Mouse (Mus musculus): ENCODE results near the gene Slc12a4. TPM values are rescaled to one million over a fixed set of nuclear protein-coding genes. Genes with fewer than 3 reads are reported as not detected.

Slc12a4 gene
- total RNA-seq, 2 experiments from 2014 or later = 20.4 to 20.9 TPM

DNA sequence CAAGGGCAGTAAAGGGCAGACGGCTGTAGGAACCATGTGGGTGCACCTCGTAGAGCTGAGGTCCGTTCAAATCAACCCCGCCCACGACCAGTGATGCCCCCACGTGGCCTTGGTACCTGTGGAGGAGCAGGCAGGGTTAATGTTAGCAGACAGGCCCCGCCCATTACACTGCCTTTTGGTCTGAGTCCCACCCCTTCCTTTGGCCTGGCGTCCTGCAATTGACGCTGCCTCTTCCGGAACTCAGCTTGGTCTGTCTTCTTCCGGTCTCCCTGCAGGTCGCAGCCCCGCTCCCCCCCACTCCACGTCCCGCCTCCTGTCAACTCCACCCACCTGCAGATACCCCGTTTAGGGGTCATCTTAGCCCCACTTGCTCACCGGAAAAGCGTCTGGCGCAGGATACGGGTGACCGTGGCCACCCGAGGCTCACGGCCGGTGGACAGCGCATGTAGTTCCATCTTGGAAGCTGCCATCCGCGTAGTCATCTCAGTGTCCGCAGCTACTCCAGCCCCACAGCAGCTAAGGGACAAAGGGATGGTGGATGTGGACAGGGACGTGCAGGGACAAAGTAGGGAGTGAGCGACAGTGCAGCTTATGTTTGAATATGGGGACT lies 28.9 kb downstream of the Slc12a4 start:
- intact Hi-C loops (cut with DNase I) = loop anchor here (5.0 to 10.0 kb wide), 2 partner anchors 35 to 82 kb away; partner anchors contain the start of genes Cenpt, Pskh1 and Thap11
- DNase-seq (ENCODE audit: extremely low spot score in 1 of 2, low spot score in 2 of 2) = peak; percentile 84 to 94

DNA sequence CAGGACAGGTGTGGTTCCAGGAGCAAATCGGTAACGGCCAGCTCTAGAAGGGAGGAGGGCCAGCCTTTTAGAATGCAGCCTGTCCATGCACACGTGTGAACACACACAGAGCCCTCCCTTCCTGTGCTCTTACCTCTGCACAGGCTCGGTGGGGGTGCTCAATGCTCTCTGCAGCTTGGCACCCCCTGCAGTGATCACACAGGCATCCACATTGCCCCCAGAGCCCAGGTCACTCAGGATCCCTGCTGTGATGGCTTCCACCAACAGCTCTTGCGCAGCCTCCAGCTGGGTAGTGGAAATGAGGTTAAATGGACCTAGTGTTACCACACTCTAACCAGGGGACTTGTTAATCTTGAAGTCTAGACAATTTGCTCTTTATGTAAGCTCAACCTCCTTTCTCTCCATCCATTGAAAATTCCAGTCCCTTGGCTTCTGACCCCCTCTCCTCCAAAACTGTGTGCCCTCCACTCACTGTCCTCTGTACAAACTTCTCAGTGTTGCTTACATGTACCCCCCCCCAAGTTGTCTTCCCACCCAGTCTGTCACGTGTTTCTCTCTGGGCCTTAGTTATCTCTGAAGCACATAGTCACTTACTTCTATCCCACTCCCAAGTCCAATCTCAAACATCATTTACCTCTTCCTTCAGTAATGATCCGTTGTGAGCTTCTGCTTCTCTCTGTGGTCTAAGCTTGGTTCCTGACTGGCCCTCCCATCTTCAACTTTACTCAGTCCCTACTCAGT lies 29.9 kb downstream of the Slc12a4 start:
- DNase-seq (ENCODE audit: extremely low spot score in 1 of 2, low spot score in 2 of 2) = no peak
- intact Hi-C loops (cut with DNase I) = loop anchor here (5.0 to 10.0 kb wide), 2 partner anchors 34 to 81 kb away; partner anchors contain the start of genes Cenpt, Pskh1 and Thap11

DNA sequence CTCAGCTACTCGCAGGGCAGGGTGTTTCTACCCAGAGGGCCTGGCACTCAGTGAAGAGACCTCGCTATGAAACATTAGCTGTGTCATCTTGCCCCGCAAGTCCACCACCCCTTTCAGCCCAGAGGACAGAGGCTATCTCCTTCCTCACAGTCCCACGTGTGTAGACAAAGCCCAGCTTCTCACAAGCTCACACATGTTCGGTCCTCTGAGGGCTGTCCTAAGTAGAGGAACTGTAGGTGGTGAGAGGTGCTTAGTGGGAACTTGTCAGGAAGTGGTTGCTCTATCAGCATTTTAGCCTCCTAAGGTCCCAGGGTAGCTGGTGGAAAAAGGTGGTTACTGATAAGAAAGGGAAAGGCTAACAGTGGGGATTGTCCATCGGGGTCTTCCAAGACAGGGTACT lies 30.8 kb downstream of the Slc12a4 start:
- intact Hi-C loops (cut with DNase I) = loop anchor here (5.0 to 10.0 kb wide), 2 partner anchors 33 to 80 kb away; partner anchors contain the start of genes Cenpt, Pskh1 and Thap11
- DNase-seq (ENCODE audit: extremely low spot score in 1 of 2, low spot score in 2 of 2) = no peak

DNA sequence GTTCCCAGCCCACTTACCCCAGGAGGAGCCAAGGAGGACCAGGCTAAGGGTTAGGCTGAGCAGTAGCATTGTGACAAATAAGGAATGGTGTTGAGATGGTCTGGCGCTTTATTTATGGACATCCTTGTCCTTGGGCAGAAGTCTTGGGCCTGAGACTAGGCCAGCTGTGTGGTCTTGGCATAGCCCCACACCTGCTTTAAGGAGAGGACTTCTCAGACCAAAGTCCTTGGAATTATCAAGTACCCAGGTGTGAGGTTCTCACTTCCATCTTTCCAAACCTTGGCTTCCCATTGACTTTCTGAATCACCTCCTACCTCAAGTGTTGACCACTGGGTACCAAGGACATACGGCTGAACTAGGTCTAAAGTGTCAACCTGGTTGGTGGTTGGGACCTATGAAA lies 32.1 kb downstream of the Slc12a4 start, which contains the start of gene Ctrl:
Gene Ctrl (minus strand): TSS at position 101 of the 400 bp plus-strand sequence.
- DNase-seq (ENCODE audit: extremely low spot score in 1 of 2, low spot score in 2 of 2) = no peak
- intact Hi-C loops (cut with DNase I) = loop anchor here (5.0 to 10.0 kb wide), 3 partner anchors 41 to 221 kb away; partner anchors contain the start of genes Cenpt, Nrn1l and Thap11

DNA sequence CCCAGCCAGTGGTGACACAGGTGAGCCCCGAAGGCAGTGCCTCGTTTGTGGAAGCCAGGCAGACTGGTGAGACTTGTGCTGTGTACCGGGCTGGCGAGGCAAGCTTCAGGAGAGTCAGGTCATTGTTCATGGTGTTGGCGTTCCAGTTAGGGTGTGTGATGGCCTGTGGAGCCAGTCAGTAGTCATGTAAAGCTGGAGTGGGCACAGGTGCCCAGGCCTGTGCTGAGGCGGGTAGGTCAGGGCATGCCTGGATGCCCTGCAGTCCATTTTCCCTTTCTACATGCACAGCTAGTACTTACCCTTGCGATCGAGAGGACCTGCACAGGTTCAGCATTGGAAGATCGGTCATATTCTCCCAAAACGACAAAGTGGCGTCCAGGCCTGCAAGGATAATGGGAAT lies 33.4 kb downstream of the Slc12a4 start:
- no peak for DNase-seq (ENCODE audit: extremely low spot score in 1 of 2, low spot score in 2 of 2)
- intact Hi-C loops (cut with DNase I) = loop anchor here (5.0 to 10.0 kb wide), 3 partner anchors 40 to 220 kb away; partner anchors contain the start of genes Cenpt, Nrn1l and Thap11

DNA sequence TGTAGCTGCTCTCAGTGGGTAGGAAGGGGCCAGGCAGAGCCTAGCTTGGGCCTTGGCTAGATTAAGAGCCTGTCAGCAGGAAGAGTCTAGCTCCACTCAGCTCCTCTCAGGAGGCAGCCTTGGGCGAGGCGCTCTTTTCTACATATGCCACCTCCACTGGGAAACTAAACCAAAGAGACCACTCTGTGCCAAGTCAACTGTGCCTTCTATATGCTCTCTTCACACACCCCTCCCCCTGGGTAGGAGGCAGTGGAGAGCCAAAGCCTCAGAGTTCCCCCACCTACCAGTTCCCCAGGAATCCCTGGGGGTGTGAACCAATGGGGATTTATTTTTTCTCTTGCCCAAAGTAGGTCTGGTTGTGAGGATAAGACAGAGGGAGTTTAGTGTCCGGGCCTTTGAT lies 34.6 kb downstream of the Slc12a4 start:
- no peak for DNase-seq (ENCODE audit: extremely low spot score in 1 of 2, low spot score in 2 of 2)
- intact Hi-C loops (cut with DNase I) = loop anchor here (5.0 to 10.0 kb wide), 3 partner anchors 39 to 219 kb away; partner anchors contain the start of genes Cenpt, Nrn1l and Thap11

DNA sequence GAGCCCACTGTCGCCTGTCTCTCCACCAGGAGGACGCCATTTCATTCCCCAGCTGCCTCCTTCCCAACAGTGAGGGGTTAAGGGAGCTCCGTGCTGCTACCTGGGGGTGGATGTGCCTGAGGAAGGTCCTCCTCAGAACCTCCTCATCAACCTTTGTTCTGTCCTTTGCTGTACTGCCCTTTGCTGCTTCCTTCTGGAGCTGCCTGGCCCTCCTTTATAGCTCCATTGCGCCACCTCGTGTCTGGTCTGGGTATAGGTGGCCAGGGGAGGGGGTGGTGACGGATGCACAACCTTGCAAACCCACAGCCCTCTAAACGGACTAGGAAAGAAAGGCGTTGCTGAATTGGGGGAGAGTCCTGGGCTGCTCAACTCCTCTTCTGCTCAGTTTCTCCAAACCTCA lies 35.3 kb downstream of the Slc12a4 start:
- peak; percentile 53 to 86 for DNase-seq (ENCODE audit: extremely low spot score in 1 of 2, low spot score in 2 of 2)
- intact Hi-C loops (cut with DNase I) = loop anchor here (5.0 to 10.0 kb wide), 3 partner anchors 38 to 218 kb away; partner anchors contain the start of genes Cenpt, Nrn1l and Thap11

DNA sequence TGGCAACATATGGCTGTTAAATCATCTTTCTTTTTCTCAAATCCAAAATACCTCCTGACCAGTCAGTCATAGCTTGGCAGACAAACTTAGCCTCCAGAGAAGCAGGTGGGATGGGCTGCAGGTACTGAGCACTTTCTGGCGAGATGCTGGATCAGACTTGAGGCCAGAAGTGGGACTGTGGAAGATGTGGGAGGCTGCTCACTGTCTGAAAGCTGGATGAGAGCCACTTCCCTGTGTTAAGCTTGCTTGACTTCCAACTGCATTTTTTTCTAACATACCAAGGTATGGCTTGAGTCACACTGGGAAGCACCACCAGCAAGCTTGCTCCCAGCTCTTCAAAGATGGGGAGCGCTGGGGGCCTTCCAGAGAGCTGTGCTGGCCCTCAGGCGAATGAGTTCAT lies 40.8 kb downstream of the Slc12a4 start:
- no peak for DNase-seq (ENCODE audit: extremely low spot score in 1 of 2, low spot score in 2 of 2)

DNA sequence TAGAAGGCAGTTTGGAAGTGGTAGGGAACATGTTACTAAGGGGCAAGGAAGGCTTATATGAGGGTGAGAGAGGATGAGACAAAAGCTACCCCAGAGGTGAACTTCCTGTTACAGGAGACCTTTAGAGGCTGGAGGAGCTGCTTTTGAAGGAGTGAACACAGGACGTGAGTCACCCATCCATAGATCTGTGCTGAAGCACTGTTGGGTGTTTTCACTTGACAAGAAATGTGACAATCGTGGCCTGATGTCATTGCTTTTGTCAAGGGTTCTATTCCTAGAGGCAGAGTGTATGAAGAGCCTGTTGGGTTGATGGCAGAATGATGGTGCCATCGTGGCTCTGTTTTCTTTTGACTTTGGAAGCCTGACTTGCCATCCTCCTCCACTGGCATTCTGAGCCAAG lies 46.5 kb downstream of the Slc12a4 start:
- intact Hi-C loops (cut with DNase I) = no loop called here
- no peak for DNase-seq (ENCODE audit: extremely low spot score in 1 of 2, low spot score in 2 of 2)

More for the DNA sequence above, 40.8 kb downstream of the Slc12a4 start:
- intact Hi-C loops (cut with DNase I) = no loop called here

DNA sequence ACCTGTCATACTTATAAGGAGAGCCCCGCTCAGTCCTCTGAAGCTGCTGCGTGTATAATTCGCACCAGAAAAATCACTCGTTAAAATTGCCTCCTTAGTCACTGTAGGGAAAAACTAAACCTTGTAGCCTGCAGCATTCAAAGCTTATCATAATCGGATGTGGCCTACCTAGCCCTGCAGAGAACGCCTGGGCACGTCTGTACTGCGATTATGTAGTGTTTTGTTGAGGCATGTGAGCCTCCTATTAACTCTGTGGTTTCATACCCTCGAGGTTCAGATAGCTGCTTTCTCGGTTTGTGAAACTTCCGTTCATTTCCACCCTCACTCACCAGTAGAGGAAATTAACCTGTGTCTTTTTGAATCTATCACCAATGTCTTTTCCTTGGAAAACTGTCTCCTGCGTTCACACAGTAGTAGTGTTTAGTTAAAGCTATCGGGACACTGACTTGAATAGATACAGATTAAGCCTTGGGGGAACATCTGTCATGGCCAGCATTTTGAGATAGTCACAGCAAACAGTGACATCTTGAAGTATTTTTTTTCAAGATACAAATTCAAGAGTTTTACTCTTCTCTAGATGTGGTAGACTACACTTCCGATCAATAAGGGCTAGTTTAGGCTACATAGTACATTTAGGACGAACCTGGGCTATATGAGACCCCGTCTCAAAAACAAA lies 64.8 kb downstream of the Slc12a4 start:
- intact Hi-C loops (cut with DNase I) = loop anchor here (5.0 kb wide), 1 partner anchor 36 kb away; the partner anchor contains the start of gene Psmb10

DNA sequence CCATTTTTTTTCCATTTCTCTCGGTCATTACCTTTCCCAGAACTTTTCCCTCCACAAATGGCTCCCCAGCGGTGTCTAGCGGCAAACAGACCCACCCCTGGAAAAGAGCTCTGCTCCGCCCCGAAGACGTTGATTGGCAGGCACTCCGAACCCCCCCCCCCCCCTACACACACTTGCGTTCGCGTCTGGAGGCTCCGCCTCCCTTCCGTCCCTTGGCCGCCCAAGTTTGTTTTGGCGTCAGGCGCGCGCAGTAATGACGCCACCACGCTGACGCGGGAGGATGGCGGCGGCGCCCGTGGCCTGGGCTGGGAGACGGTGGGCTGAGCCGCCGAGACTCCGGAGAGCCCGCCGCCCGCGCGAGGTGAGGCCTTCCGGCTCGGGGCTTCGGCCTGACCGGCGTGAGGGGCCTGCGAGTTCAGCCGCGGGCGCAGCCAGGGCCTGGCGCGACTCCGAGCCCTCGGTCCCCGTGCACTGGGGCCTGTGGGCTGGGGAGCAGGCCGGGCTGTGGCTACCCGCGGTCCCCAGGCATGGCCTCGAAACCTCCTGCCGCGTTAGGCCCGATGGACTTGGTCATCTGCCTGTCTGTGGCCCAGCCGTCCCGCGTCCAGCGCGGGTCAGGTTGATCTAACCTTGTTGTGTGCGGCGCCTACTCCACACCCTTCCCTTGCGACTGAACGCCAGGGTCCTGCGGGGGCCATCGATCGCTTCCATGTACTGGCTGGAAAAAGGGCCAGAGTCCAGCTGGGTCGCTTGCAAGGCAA lies 65.5 kb downstream of the Slc12a4 start, which contains the start of gene Pskh1:
Gene Pskh1 (plus strand): TSS at position 262 of the 761 bp plus-strand sequence.
- intact Hi-C loops (cut with DNase I) = loop anchor here (5.0 kb wide), 1 partner anchor 37 kb away; the partner anchor contains the start of gene Psmb10
- DNase-seq (ENCODE audit: extremely low spot score in 1 of 2, low spot score in 2 of 2) = peak; percentile 89 to 95

More for the DNA sequence above, 64.8 kb downstream of the Slc12a4 start:
- no peak for DNase-seq (ENCODE audit: extremely low spot score in 1 of 2, low spot score in 2 of 2)

DNA sequence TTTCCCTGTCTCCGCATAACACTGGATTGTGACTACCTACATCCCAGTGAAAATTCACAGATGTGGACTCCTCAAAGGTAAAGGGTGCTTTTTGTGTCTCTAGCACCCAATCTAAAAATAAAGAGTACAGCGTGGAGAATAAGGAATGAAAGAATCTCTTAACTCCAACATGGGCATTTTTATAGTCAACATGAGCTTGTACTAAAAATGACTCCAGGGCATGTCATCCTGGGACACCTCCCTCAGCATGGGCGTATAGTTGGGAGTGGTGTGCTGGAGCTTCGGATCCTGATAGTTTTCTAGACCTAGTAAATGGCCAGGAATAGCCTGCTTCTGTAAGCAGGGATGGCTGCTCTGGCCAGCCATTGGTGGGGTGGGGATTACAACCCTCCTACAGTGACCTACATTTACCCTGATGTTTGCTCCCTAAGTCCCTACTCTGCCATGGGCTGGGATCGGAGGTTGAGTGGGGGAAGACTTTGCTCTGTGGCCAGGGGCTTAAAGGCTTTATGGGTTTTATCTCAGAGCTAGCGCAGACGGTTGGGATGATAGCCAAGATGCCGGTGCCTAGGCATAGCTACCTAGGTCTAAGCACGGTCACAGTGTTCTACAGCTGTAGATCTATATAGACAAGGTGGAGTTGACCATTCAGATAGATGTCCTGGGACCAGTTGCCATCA lies 68.0 kb downstream of the Slc12a4 start:
- intact Hi-C loops (cut with DNase I) = no loop called here
- no peak for DNase-seq (ENCODE audit: extremely low spot score in 1 of 2, low spot score in 2 of 2)

Small RNA genes lying within 50 kb of the gene (microRNA-seq; reads per million reads assigned to microRNA genes)
- gene Mir7074 = not detected

Other genes with a start within 250 kb of the Slc12a4 start
- 10 to 100 TPM; 26.3 to 36.3 TPM for gene Gfod2, start 207.4 kb downstream of the Slc12a4 start, total RNA-seq (2021)
- gene Ranbp10, start 138.7 kb downstream of the Slc12a4 start, total RNA-seq (2021) = 10 to 100 TPM; 23.0 to 23.7 TPM
- gene Tsnaxip1, start 138.4 kb downstream of the Slc12a4 start, total RNA-seq (2021) = not detected
- 10 to 100 TPM; 23.7 to 26.0 TPM for gene Cenpt, start 112.8 kb downstream of the Slc12a4 start, total RNA-seq (2021)
- gene Thap11, start 111.0 kb downstream of the Slc12a4 start, total RNA-seq (2021) = 10 to 100 TPM; 33.2 to 34.9 TPM
- gene Nutf2, start 105.5 kb downstream of the Slc12a4 start, total RNA-seq (2021) = 10 to 100 TPM; 28.7 to 38.1 TPM
- 10 to 100 TPM; 62.7 to 66.5 TPM for gene Edc4, start 85.2 kb downstream of the Slc12a4 start, total RNA-seq (2021)
- under 1 TPM in 1 of 2 experiments, not detected in 1; 0.97 TPM for gene Nrn1l, start 72.5 kb downstream of the Slc12a4 start, total RNA-seq (2021)
- gene Pskh1, start 65.7 kb downstream of the Slc12a4 start, total RNA-seq (2021) = 1 to 10 TPM; 7.9 to 8.8 TPM
- 1 to 10 TPM in 1 of 2 experiments, under 1 TPM in 1; 0.90 to 1.5 TPM for gene Ctrl, start 32.2 kb downstream of the Slc12a4 start, total RNA-seq (2021)
- gene Psmb10, start 27.7 kb downstream of the Slc12a4 start, total RNA-seq (2021) = 10 to 100 TPM; 74.6 to 80.0 TPM
- 10 to 100 TPM; 13.0 to 14.1 TPM for gene Lcat, start 22.7 kb downstream of the Slc12a4 start, total RNA-seq (2021)
- not detected for gene Dpep3, start 13.3 kb upstream of the Slc12a4 start, total RNA-seq (2021)
- 10 to 100 TPM; 18.9 to 20.9 TPM for gene Dus2, start 25.2 kb upstream of the Slc12a4 start, total RNA-seq (2021)
- not detected for gene Dpep2nb, start 39.9 kb upstream of the Slc12a4 start, total RNA-seq (2021)
- gene Ddx28, start 45.8 kb upstream of the Slc12a4 start, total RNA-seq (2021) = 10 to 100 TPM; 14.3 to 15.2 TPM
- gene Nfatc3, start 92.7 kb upstream of the Slc12a4 start, total RNA-seq (2021) = 10 to 100 TPM; 10.9 to 12.1 TPM
- gene Esrp2, start 170.9 kb upstream of the Slc12a4 start, total RNA-seq (2021) = not detected
- 10 to 100 TPM; 24.6 to 25.3 TPM for gene Pla2g15, start 184.3 kb upstream of the Slc12a4 start, total RNA-seq (2021)
- gene Slc7a6, start 202.8 kb upstream of the Slc12a4 start, total RNA-seq (2021) = 10 to 100 TPM; 28.5 to 29.2 TPM
- gene Slc7a6os, start 244.8 kb upstream of the Slc12a4 start, total RNA-seq (2021) = 10 to 100 TPM; 28.8 to 30.4 TPM
- 10 to 100 TPM; 42.5 to 43.2 TPM for gene Prmt7, start 244.8 kb upstream of the Slc12a4 start, total RNA-seq (2021)

Data from left cerebral cortex, postnatal 10 days (tissue).